42 mouse cellular contexts compared by ENCODE assay signal in genomic region chr10:23923941-23924340, GRCm38 (mm10). TPM values are rescaled to one million over a fixed set of nuclear protein-coding genes. Genes with fewer than 3 reads are reported as not detected.
"Had no signal": no experiment of that assay in that cellular context is flagged by ENCODE, and none has a peak within 500 bp of the region (broad histone marks: within the 10 kb centered on the region; RNA-seq: fewer than 3 reads in every experiment).

No protein-coding gene starts in this region.

- H3K27ac ChIP-seq: gastrocnemius, adult 2 months; heart, embryonic 13.5 days; heart, embryonic 15.5 days; hindbrain, embryonic 10.5 days; hindbrain, embryonic 12.5 days; hindbrain, embryonic 14.5 days; intestine, embryonic 15.5 days; kidney, postnatal 0 days; limb, embryonic 10.5 days; limb, embryonic 12.5 days; liver, embryonic 13.5 days; liver, embryonic 15.5 days had no signal

- DNase-seq: gastrocnemius, adult 2 months; gastrocnemius, postnatal 10 days; gastrocnemius, postnatal 25 days; heart, postnatal 4 days; kidney, adult 8-10 months; kidney, postnatal 14 days; kidney, postnatal 36 days; layer of hippocampus, adult 9-11 months; layer of hippocampus, postnatal 36 days; liver; liver, embryonic 13.5 days; liver, postnatal 0 days had no signal

- H3K27me3 ChIP-seq: heart, embryonic 13.5 days; heart, embryonic 15.5 days; hindbrain, embryonic 12.5 days; intestine, embryonic 15.5 days; limb, embryonic 12.5 days; liver, embryonic 13.5 days; liver, embryonic 15.5 days had no signal

- H3K36me3 ChIP-seq: heart, embryonic 13.5 days; heart, embryonic 15.5 days; hindbrain, embryonic 10.5 days; hindbrain, embryonic 12.5 days; intestine, embryonic 15.5 days; limb, embryonic 10.5 days; limb, embryonic 12.5 days; liver, embryonic 13.5 days; liver, embryonic 15.5 days had no signal

- H3K4me3 ChIP-seq: gastrocnemius, adult 2 months; heart, embryonic 13.5 days; heart, embryonic 15.5 days; hindbrain, embryonic 10.5 days; hindbrain, embryonic 12.5 days; intestine, embryonic 15.5 days; limb, embryonic 10.5 days; limb, embryonic 12.5 days; liver, embryonic 13.5 days; liver, embryonic 15.5 days had no signal

- H3K4me1 ChIP-seq: heart, embryonic 13.5 days; heart, embryonic 15.5 days; hindbrain, embryonic 10.5 days; hindbrain, embryonic 12.5 days; intestine, embryonic 15.5 days; limb, embryonic 10.5 days; limb, embryonic 12.5 days; liver, embryonic 15.5 days had no signal

RNA-seq across cellular contexts. Expression of gene Taar1, which starts 3.8 kb away (rescaled TPM):
- total RNA-seq: gastrocnemius, adult 2 months; gastrocnemius, postnatal 10 days; gastrocnemius, postnatal 25 days; gastrocnemius, postnatal 4 days; granulocyte monocyte progenitor cell, adult 5-6 weeks; heart, adult 18-20 months; heart, postnatal 25 days; heart, postnatal 4 days; layer of hippocampus, adult 18-20 months; layer of hippocampus, adult 8-10 months; layer of hippocampus, postnatal 14 days; layer of hippocampus, postnatal 36 days; left cerebral cortex, adult 18-20 months; left cerebral cortex, adult 8-10 months; left cerebral cortex, postnatal 10 days; left cerebral cortex, postnatal 36 days had no signal
- polyA plus RNA-seq: frontal cortex, adult 2 months; heart, embryonic 11.5 days; heart, embryonic 13.5 days; heart, embryonic 15.5 days; heart, postnatal 0 days; hindbrain, embryonic 10.5 days; hindbrain, embryonic 12.5 days; hindbrain, embryonic 14.5 days; hindbrain, embryonic 16.5 days; inflammation-experienced regulatory T-cells, adult 6 months; intestine, embryonic 15.5 days; intestine, postnatal 0 days; kidney, embryonic 14.5 days; kidney, postnatal 0 days; large intestine, adult 2 months; limb, embryonic 10.5 days; limb, embryonic 12.5 days; limb, embryonic 14.5 days; liver, embryonic 13.5 days; liver, embryonic 15.5 days; liver, postnatal 0 days had no signal

RNA-seq across cellular contexts. Expression of gene Taar2, which starts 14.4 kb away (rescaled TPM):
- total RNA-seq: gastrocnemius, adult 2 months; gastrocnemius, postnatal 10 days; gastrocnemius, postnatal 25 days; gastrocnemius, postnatal 4 days; granulocyte monocyte progenitor cell, adult 5-6 weeks; heart, adult 18-20 months; heart, postnatal 25 days; heart, postnatal 4 days; layer of hippocampus, adult 18-20 months; layer of hippocampus, adult 8-10 months; layer of hippocampus, postnatal 14 days; layer of hippocampus, postnatal 36 days; left cerebral cortex, adult 18-20 months; left cerebral cortex, adult 8-10 months; left cerebral cortex, postnatal 10 days; left cerebral cortex, postnatal 36 days had no signal
- polyA plus RNA-seq: frontal cortex, adult 2 months; heart, embryonic 11.5 days; heart, embryonic 13.5 days; heart, embryonic 15.5 days; heart, postnatal 0 days; hindbrain, embryonic 10.5 days; hindbrain, embryonic 12.5 days; hindbrain, embryonic 14.5 days; hindbrain, embryonic 16.5 days; inflammation-experienced regulatory T-cells, adult 6 months; intestine, postnatal 0 days; kidney, embryonic 14.5 days; large intestine, adult 2 months; limb, embryonic 10.5 days; limb, embryonic 12.5 days; limb, embryonic 14.5 days; liver, embryonic 13.5 days; liver, embryonic 15.5 days; liver, postnatal 0 days had no signal

RNA-seq across cellular contexts. Expression of gene Taar3, which starts 25.4 kb away (rescaled TPM):
- total RNA-seq: gastrocnemius, adult 2 months; gastrocnemius, postnatal 10 days; gastrocnemius, postnatal 25 days; gastrocnemius, postnatal 4 days; granulocyte monocyte progenitor cell, adult 5-6 weeks; heart, adult 18-20 months; heart, postnatal 25 days; heart, postnatal 4 days; layer of hippocampus, adult 18-20 months; layer of hippocampus, adult 8-10 months; layer of hippocampus, postnatal 14 days; layer of hippocampus, postnatal 36 days; left cerebral cortex, adult 18-20 months; left cerebral cortex, adult 8-10 months; left cerebral cortex, postnatal 36 days had no signal
- polyA plus RNA-seq: frontal cortex, adult 2 months; heart, embryonic 11.5 days; heart, embryonic 13.5 days; heart, embryonic 15.5 days; heart, postnatal 0 days; hindbrain, embryonic 10.5 days; hindbrain, embryonic 12.5 days; hindbrain, embryonic 14.5 days; hindbrain, embryonic 16.5 days; inflammation-experienced regulatory T-cells, adult 6 months; intestine, embryonic 15.5 days; intestine, postnatal 0 days; kidney, embryonic 14.5 days; kidney, postnatal 0 days; large intestine, adult 2 months; limb, embryonic 10.5 days; limb, embryonic 12.5 days; limb, embryonic 14.5 days; liver, embryonic 13.5 days; liver, embryonic 15.5 days; liver, postnatal 0 days had no signal

RNA-seq across cellular contexts. Expression of gene Vnn1, which starts 29.5 kb away (rescaled TPM):
- total RNA-seq: granulocyte monocyte progenitor cell, adult 5-6 weeks; layer of hippocampus, adult 8-10 months; left cerebral cortex, adult 18-20 months had no signal
- polyA plus RNA-seq: hindbrain, embryonic 14.5 days; inflammation-experienced regulatory T-cells, adult 6 months had no signal

RNA-seq across cellular contexts. Expression of gene Taar4, which starts 36.4 kb away (rescaled TPM):
- total RNA-seq: gastrocnemius, adult 2 months; gastrocnemius, postnatal 10 days; gastrocnemius, postnatal 25 days; gastrocnemius, postnatal 4 days; granulocyte monocyte progenitor cell, adult 5-6 weeks; heart, adult 18-20 months; heart, postnatal 25 days; heart, postnatal 4 days; layer of hippocampus, adult 18-20 months; layer of hippocampus, adult 8-10 months; layer of hippocampus, postnatal 14 days; layer of hippocampus, postnatal 36 days; left cerebral cortex, adult 18-20 months; left cerebral cortex, adult 8-10 months; left cerebral cortex, postnatal 10 days; left cerebral cortex, postnatal 36 days had no signal
- polyA plus RNA-seq: frontal cortex, adult 2 months; heart, embryonic 11.5 days; heart, embryonic 13.5 days; heart, embryonic 15.5 days; heart, postnatal 0 days; hindbrain, embryonic 10.5 days; hindbrain, embryonic 12.5 days; hindbrain, embryonic 14.5 days; hindbrain, embryonic 16.5 days; inflammation-experienced regulatory T-cells, adult 6 months; intestine, embryonic 15.5 days; intestine, postnatal 0 days; kidney, embryonic 14.5 days; kidney, postnatal 0 days; large intestine, adult 2 months; limb, embryonic 10.5 days; limb, embryonic 12.5 days; liver, embryonic 13.5 days; liver, embryonic 15.5 days; liver, postnatal 0 days had no signal
